In the genomic region with DNA sequence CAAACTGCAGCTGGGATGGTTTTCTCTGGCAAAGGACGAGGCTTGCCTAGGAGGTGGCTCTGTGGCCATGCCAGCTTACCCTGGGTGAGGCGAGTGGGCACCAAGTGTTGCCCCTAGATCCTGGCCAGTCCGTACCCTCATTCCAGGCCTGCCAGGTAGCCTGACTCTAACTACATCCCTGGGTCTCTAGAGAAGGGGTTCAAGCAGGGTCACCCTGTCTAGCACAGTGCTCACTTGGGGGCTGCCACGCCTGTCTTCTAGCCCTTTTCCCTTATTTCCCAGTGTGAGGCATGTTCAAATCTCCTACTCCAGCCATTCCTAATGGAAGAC, we compare ENCODE assay signal across 11 mouse cellular contexts. TPM values are rescaled to one million over a fixed set of nuclear protein-coding genes. Genes with fewer than 3 reads are reported as not detected.
DNase-seq lines count a peak whose midpoint lies in the region; ATAC-seq and TF ChIP-seq lines count a peak whose summit lies in the region.
"Had no signal": no experiment of that assay in that cellular context is flagged by ENCODE, and none has a peak within 500 bp of the region (broad histone marks: within the 10 kb centered on the region; RNA-seq: fewer than 3 reads in every experiment).

No protein-coding gene starts in this region.

- no peak overlapping the region for H3K4me3 ChIP-seq in kidney, adult 2 months (ENCODE audit: insufficient read depth, low read depth, low read length)
- H3K4me3 ChIP-seq in brown adipose tissue, adult 24 weeks (ENCODE audit: insufficient read depth, low read depth, low read length) = no peak overlapping the region
- H3K4me3 ChIP-seq in embryonic facial prominence, embryonic 14.5 days (ENCODE audit: low read depth, low read length) = no peak overlapping the region
- H3K4me3 ChIP-seq in limb, embryonic 12.5 days (replicated peaks) = no peak overlapping the region
- H3K4me3 ChIP-seq: midbrain, embryonic 12.5 days had no signal

- H3K27ac ChIP-seq in kidney, adult 2 months (ENCODE audit: insufficient read depth, low read depth, low read length) = peak overlapping the region; percentile 94
- H3K27ac ChIP-seq in brown adipose tissue, adult 24 weeks (replicated peaks; ENCODE audit: low read depth, low read length) = peak overlapping the region; percentile 99
- peak overlapping the region; percentile 45; the same call in 1 of the 2 replicates for H3K27ac ChIP-seq in embryonic facial prominence, embryonic 14.5 days (replicated peaks; ENCODE audit: low read depth, low read length)
- peak overlapping the region; percentile 62; the same call in 1 of the 2 replicates for H3K27ac ChIP-seq in limb, embryonic 12.5 days
- H3K27ac ChIP-seq: midbrain, embryonic 12.5 days had no signal

- no peak for TF ChIP-seq CTCF in kidney, adult 2 months (conservative IDR thresholded peaks at IDR 0.05; ENCODE audit: insufficient read depth, insufficient read length, low read depth, low read length)

- no peak for DNase-seq in kidney, adult 2 months
- no peak for DNase-seq in kidney, postnatal 14 days
- DNase-seq in embryonic facial prominence, embryonic 14.5 days (ENCODE audit: low spot score) = no peak
- no peak for DNase-seq in cerebellum, adult 9-11 months
- DNase-seq: right cerebral cortex, adult 18-20 months; thymus, adult 2 months had no signal

- ATAC-seq in embryonic facial prominence, embryonic 14.5 days (ENCODE audit: low read depth) = no peak
- ATAC-seq in limb, embryonic 12.5 days (ENCODE audit: insufficient number of reproducible peaks, insufficient read depth, low FRiP score, low TSS enrichment, low read depth) = no peak
- no peak for ATAC-seq in CD4-positive, CD25-positive, alpha-beta regulatory T cell, adult 4 months

- no peaks in the 10 kb centered on the region for H3K36me3 ChIP-seq in kidney, adult 2 months (ENCODE audit: control insufficient read depth, insufficient read depth, low read length)
- H3K36me3 ChIP-seq in embryonic facial prominence, embryonic 14.5 days (ENCODE audit: control insufficient read depth, insufficient read depth, low read length) = no peaks in the 10 kb centered on the region
- no peaks in the 10 kb centered on the region for H3K36me3 ChIP-seq in limb, embryonic 12.5 days
- H3K36me3 ChIP-seq: G1E; midbrain, embryonic 12.5 days had no signal

- peaks cover 12% of the 10 kb centered on the region for H3K4me1 ChIP-seq in kidney, adult 2 months (ENCODE audit: control insufficient read depth, insufficient read depth, low read length)
- H3K4me1 ChIP-seq in brown adipose tissue, adult 24 weeks (ENCODE audit: control insufficient read depth, insufficient read depth, insufficient read length, low read length) = peaks cover 34% of the 10 kb centered on the region
- H3K4me1 ChIP-seq in embryonic facial prominence, embryonic 14.5 days (ENCODE audit: control insufficient read depth, insufficient read depth, low read length) = no peaks in the 10 kb centered on the region
- peaks cover 28% of the 10 kb centered on the region for H3K4me1 ChIP-seq in limb, embryonic 12.5 days (replicated peaks)
- H3K4me1 ChIP-seq: midbrain, embryonic 12.5 days had no signal

- no peak for TF ChIP-seq POLR2A in kidney, adult 2 months (IDR thresholded peaks at IDR 0.05; ENCODE audit: low read depth, low read length)

- no peak overlapping the region for H3K9ac ChIP-seq in embryonic facial prominence, embryonic 14.5 days (ENCODE audit: low read depth, low read length)
- no peak overlapping the region for H3K9ac ChIP-seq in limb, embryonic 12.5 days (replicated peaks)
- H3K9ac ChIP-seq: midbrain, embryonic 12.5 days had no signal

- H3K9me3 ChIP-seq in embryonic facial prominence, embryonic 14.5 days (ENCODE audit: control insufficient read depth, low read length) = no peaks in the 10 kb centered on the region
- no peaks in the 10 kb centered on the region for H3K9me3 ChIP-seq in limb, embryonic 12.5 days
- H3K9me3 ChIP-seq: G1E; midbrain, embryonic 12.5 days had no signal

- H3K27me3 ChIP-seq in kidney, adult 2 months (replicated peaks; ENCODE audit: control insufficient read depth, insufficient read depth, low read length) = no peaks in the 10 kb centered on the region
- peaks cover 5% of the 10 kb centered on the region; the same call in 1 of the 2 replicates for H3K27me3 ChIP-seq in embryonic facial prominence, embryonic 14.5 days (replicated peaks; ENCODE audit: control insufficient read depth, insufficient read depth, low read length)
- peaks cover 5% of the 10 kb centered on the region; the same call in 1 of the 2 replicates for H3K27me3 ChIP-seq in limb, embryonic 12.5 days

- WGBS in kidney, adult 2 months = 76% methylated on average over 4 of the region's 4 CpGs
- WGBS in embryonic facial prominence, embryonic 14.5 days = 77% methylated on average over 4 of the region's 4 CpGs
- WGBS in limb, embryonic 12.5 days = 86% methylated on average over 4 of the region's 4 CpGs

- H3K4me2 ChIP-seq in embryonic facial prominence, embryonic 14.5 days (ENCODE audit: low read depth, low read length) = no peak overlapping the region
- no peak overlapping the region for H3K4me2 ChIP-seq in limb, embryonic 12.5 days
- H3K4me2 ChIP-seq: midbrain, embryonic 12.5 days had no signal

RNA-seq across cellular contexts. Expression of a gene that starts 11.1 kb away (rescaled TPM):
- 54.2 and 60.2 TPM in 2 replicates for polyA plus RNA-seq in kidney, adult 2 months (2012; rRNA removed)
- polyA plus RNA-seq in brown adipose tissue, adult 24 weeks (2012; ENCODE audit: insufficient read depth, insufficient read length, missing spikeins) = 20.2 and 24.0 TPM in 2 replicates
- polyA plus RNA-seq in embryonic facial prominence, embryonic 14.5 days (2014; fragmentation: Nextera tagmentation; extraction: Ambion mirVana) = 45.5 and 46.9 TPM in 2 replicates
- 25.2 and 27.5 TPM in 2 replicates for polyA plus RNA-seq in limb, embryonic 12.5 days (2016; fragmentation: Nextera tagmentation; extraction: Ambion mirVana)
- 1 to 10 TPM; 4.7 to 6.2 TPM for polyA plus RNA-seq in CD4-positive, CD25-positive, alpha-beta regulatory T cell, adult 4 months (2017; shearing (Covaris generic))

Comparison
In these comparisons a context has a peak if more than half of its experiments do, and no peak if none do; other contexts are left out.
1. H3K27ac ChIP-seq: peak in every context shown above with its lines; median percentile 99 in brown adipose tissue, adult 24 weeks; 94 in kidney, adult 2 months; 62 in limb, embryonic 12.5 days; 45 in embryonic facial prominence, embryonic 14.5 days.